Mouse (Mus musculus): ENCODE results near the gene Vrk3.
"Not testable (repeated sequence)": the region's sequence is repeated elsewhere in the genome, so short reads cannot be mapped to it uniquely, and the experiment has no call there.

Vrk3 gene

DNA sequence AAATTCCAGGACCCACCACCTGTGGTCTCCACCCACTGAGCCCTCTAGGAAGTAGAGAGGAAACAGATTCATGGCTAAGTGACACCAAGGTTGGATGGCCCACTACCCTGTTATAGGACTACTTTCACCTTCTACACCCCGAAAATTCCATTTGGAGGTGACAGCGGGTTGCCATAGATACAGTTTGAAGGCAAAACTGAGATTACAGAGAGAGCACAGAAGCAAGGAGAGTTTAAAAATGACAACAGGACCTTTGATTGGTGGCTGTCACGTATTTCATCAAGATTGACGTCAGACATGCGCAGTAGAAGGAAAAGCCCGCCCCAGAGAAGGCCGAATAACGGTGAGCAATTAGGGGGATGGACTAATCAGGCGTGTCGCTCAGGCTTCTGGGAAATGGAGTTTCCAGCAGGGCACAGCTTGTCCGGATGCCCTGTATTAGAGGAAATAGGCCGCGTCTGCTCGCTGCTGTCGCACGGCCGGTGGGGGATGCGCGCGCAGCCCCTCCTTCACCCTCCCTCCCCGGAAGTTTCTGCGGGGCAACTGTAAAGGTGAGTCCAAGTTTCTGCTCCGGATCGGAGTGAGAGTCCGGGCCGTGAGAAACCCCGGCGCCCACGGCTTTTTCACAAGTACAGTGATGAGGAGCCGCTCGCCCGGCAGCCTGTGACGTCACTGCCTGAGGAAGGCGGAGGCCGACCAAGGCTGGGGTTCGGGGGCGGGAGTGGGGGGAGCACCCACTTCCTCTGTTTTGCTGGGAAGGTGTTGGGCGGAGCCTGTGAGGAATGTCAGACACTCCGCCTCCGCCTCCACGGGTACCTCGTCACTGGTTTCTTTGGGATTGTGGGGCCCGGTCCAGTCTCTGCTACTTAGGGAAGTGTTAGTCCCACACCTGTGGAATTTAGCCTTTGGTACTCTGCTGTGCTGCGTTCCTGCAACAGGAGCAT, at the start of gene Vrk3:
TSS of gene Vrk3 (plus strand) at position 313 of the 944 bp plus-strand sequence.
- in situ Hi-C loops (cut with MboI; ENCODE audit: unreplicated experiment in 2 of 2), result no loop called here

DNA sequence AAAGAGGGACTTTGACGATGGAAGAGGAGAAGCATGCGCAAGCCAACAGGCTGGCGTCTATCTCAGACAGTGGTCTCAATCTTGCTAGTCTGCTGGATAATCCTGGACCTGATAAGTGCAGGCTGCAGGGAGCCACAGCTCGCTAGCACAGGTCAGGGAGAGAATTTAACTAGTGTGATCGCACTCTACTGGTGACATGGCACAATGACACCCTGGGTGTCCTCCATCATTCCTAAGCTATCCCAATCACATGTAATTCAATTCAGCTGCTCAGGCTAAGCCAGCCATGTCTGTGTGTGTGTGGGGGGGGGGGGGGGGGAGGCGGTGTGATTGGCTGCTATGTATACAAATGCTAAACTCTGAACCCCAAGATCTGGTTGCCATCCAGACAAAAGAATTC, 46.3 kb upstream of the Vrk3 start:
- in situ Hi-C loops (cut with MboI; ENCODE audit: unreplicated experiment in 2 of 2), result loop anchor here in 1 of 2 experiments (5.0 kb wide), 1 partner anchor 50 kb away; no protein-coding TSS in a partner anchor

DNA sequence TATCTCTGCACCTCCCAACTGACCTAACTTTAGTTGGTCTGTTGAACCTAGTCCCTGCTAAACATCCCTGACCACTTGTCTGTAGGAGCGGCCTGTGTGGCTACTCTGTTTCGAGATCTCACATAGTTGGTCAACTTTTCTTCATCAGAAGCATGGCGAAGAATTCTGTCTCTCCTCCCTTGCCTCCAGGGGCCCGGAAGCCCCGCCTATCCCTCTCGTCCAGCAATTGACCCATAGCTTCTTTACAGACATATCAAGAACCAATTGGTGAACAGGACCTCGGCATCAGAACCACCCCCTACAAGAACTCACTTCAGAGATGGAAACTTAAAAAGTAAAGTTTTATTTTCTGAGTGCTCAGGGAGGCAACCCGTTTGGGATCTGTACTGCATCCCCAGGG, 45.2 kb upstream of the Vrk3 start:
- in situ Hi-C loops (cut with MboI; ENCODE audit: unreplicated experiment in 2 of 2), result loop anchor here in 1 of 2 experiments (5.0 kb wide), 1 partner anchor 51 kb away; no protein-coding TSS in a partner anchor

DNA sequence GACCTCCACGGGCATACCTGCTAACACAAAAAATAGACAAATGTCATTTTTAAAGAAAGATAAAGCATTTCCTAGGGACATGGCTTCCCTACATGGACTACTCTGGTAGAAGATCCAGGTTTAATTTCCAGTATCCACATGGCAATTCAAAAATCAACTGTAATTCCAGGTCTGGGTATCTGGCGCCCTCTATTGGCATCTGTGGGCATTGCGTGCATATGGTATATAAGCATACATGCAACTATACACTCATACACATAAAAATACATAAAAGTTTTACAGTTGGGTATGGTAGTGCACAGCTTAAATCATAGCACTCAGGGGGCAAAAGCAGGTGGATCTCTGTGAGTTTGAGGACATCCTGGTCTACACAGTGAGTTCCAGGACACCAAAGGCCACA, 43.9 kb upstream of the Vrk3 start:
- in situ Hi-C loops (cut with MboI; ENCODE audit: unreplicated experiment in 2 of 2), result loop anchor here in 1 of 2 experiments (5.0 kb wide), 1 partner anchor 52 kb away; no protein-coding TSS in a partner anchor

DNA sequence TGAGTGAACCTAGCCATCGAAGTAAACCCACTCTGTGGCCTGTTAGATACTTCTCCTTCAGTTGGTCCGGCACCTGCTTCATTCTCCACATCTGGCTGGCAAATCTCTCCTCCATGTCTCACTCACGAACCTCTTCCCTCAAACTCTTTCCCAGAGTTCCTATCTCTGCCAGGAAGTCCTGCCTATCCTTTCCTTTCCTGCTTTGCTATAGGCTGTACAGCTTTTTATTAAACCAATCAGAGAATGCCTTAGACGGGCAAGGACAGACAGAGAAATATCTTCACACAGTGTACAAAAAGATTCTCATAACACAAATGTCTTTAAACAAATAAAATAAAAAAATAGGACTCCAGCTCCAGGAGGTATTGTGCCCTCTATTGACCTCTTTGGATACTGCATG, 43.1 kb upstream of the Vrk3 start:
- in situ Hi-C loops (cut with MboI; ENCODE audit: unreplicated experiment in 2 of 2), result no loop called here

DNA sequence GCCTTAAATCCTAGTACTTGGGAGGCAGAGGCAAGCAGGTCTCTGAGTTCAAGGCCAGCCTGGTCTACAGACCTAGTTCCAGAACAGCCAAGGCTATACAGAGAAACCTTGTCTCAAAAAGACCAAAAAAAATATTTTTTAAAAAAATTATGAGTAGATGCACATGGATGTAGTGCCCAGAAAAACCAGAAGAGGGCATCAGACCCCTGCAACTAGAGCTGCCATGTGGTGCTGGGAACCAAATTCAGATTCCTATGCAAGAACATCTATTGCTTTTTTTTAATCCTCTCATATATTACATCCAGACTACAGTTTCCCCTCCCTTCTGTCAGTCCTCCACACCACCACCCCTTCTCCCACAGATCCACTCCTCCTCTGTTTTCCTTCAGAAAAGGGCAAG, 41.9 kb upstream of the Vrk3 start:
- in situ Hi-C loops (cut with MboI; ENCODE audit: unreplicated experiment in 2 of 2), result no loop called here

DNA sequence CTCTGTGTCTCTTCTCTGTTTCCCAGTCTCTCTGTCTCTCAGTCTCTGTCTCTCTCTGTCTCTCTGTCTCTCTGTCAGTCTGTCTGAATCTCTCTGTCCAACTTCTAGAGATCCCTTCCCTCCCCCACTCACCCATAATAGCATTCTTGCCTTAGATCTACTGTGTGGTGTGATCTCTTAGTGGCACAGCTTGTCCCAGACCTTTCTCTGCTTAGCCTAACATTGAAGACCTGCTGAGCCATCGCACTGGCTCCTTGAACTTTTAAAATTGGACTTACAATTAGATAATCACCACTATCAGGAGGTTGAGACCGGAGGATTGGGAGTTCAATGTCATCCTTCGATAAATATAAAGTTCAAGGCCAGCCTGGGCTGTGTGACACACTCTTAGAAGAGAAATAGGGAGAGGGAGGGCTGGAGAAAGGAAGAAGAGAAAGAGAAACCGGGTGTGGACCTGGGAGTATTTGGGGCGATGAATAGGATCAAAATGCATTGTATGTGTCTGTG, 41.0 kb upstream of the Vrk3 start:
- in situ Hi-C loops (cut with MboI; ENCODE audit: unreplicated experiment in 2 of 2), result no loop called here

DNA sequence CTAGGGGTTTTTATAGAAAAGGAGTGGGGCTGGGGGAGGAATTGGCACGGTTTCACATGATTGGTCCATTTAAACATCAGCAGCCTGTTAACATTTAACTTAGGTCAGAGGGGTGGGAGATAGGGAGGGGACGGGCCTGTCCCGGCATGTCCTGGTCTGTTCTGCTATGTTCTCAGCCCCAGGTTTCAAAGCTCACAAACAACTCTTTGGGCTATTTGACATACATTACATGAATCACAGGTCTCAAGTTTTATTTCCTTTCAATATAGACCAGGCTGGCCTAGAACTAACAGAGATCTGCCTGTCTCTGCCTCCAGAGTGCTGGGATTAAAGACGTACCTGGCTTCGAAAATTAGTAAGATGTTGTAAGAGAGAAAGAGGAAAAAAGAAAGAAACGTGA, 40.1 kb upstream of the Vrk3 start:
- in situ Hi-C loops (cut with MboI; ENCODE audit: unreplicated experiment in 2 of 2), result not testable (repeated sequence)

DNA sequence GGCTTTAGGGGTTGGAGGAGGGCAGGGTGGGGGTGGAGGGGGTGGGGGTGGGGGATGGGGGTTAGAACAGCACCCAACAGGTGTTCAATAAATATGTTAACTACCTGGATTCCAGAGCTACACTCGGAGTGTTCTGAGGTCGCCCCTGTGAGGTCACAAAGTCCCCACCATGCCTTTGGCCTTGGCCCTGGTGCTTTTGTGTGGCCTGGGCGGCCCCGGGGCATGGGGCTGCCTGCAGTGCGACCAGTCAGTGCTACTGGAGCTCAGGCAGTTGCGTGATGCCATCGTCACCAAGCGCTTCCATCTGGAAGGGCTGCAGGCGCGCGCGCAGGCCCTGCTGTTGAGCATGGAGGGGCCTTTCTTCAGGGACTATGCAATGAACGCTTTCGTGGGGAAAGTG, 39.6 kb upstream of the Vrk3 start, which contains the start of gene Izumo2:
TSS of gene Izumo2 (plus strand) at position 169 of the 400 bp plus-strand sequence.
- in situ Hi-C loops (cut with MboI; ENCODE audit: unreplicated experiment in 2 of 2), result no loop called here

DNA sequence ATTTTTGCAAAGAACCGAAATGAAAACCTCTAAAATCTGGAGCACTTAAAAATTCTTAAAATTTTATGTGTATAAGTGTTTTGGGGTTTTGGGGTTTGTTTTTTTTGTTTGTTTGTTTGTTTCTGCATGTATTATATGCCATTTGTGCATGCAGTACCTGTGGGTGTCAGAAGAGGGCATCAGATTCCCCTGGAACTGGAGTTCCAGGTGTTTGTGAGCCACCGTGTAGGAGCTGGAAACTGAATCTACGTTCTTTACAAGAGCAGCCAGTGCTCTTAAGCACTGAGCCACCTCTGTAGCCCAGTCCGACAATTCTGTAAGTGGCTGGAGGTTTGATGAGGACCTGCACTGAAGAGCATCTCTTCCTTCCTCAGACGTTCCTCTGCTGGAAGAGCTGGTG, 38.3 kb upstream of the Vrk3 start:
- in situ Hi-C loops (cut with MboI; ENCODE audit: unreplicated experiment in 2 of 2), result no loop called here

DNA sequence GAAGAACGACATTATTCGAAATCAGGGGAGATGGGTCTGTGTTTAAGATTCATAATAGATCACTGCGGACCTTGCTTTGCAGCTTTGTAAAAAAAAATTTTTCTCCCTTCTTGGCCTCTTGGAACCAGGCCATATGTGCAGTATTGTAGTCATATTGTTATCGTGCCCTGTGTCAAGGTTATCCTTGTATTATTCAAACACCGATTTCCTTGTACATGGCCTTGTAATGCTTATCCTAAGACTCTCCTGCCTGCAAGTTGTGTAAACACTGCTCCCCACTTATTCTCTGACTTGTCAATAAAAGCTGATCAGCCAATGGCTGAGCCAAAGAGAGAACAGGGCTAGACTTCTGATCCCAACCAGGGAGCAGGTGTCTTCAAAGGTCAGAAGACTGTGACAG, 26.2 kb upstream of the Vrk3 start:
- in situ Hi-C loops (cut with MboI; ENCODE audit: unreplicated experiment in 2 of 2), result loop anchor here (5.0 kb wide), 2 partner anchors 105 to 235 kb away; no protein-coding TSS in a partner anchor

DNA sequence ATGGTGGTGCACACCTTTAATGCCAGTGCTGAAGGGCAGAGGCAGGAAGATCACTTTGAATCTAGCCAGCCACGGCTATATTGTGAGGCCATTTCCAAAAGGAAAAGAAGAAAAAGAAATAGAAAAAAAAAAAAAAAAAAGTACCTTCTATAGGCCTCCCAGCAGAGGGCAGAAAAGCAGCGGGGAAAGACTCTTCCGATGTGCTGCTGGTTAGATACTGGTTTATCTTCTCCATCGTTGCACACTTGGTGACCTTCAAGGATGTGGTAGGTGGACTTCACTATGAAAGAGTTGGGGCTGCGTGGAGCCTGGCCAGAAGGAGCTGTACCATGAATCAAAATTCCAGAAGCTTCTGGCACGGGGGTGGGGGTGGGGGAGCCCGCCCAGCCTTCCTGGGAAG, 23.9 kb upstream of the Vrk3 start:
- in situ Hi-C loops (cut with MboI; ENCODE audit: unreplicated experiment in 2 of 2), result loop anchor here (5.0 kb wide), 2 partner anchors 103 to 233 kb away; no protein-coding TSS in a partner anchor

DNA sequence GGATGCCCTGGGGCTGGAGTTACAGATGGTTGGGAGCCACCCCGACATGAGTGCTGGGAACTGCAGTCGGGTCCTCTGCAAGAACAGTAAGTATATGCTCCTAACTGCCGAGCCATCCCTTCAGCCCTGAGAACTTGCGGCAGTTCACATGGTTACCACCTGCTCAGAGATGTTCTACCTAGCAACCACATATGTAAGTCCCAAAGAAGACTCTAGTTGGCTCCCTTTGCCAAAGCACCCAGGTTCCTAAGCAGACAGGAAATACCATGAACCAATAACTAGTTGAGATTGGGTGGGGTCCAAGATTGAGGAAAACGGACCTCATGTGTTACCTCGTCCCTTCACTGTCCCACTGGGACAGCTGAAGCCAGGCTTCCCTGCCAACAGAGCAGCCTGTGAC, 21.9 kb upstream of the Vrk3 start:
- in situ Hi-C loops (cut with MboI; ENCODE audit: unreplicated experiment in 2 of 2), result no loop called here

DNA sequence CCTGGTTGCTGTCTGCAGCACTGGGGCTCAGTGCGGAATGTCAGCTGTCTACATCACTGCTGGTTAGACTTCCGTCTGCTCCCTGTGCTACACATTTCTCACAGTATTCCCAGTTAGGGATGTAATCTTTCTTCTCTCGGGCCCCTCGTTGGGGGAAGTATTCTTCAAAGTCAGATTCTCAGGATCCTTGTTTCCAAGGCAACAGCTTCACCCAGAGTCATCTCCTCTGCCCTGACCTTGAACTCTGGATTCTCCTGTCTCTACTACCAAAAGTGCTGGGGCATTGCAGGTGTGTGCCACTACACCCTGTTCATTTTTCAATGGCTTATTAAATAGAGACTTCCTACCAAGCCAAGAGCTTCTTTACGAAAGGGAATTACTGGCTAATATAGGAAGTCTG, 21.1 kb upstream of the Vrk3 start:
- in situ Hi-C loops (cut with MboI; ENCODE audit: unreplicated experiment in 2 of 2), result no loop called here

DNA sequence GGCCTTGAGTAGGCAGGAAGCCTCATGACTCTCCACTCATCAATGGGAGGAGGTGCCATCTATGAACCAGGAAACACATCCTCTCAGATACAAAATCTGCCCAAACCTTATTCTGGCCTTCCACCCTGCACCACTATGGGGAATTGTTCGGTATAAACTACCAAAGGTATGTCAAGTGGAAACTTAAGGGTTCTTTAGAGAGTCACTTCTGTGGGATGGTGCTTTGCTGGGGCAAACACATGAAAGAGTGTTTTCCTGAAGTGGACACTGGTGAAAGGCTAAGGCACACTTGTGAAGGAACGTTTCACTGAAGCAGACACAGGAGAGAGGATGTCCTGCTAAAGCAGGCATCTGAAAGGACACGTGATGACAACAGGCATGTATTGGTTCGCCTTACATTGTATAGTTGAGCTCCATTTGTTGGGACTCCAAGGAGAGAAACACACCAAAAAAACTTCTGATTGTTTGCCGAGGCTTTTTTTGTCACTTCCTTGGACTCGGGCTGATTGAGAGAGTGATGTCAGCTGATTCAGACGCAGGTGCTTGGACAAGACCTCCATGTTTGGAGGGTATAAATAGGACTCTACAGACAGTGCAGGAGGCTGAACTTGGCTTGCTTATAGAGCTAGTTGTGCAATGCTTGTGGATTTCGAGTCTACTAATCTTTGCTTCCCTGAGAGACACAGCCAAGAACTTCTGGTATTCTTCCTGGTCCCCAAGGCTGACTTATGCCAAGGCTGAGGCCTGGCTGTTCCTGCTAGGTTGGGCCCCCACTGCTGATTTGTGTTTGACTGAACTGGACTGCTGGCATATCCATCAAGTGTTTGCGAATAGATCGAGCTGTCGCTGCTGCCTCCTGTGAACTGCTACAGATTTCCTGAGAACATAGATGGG, 19.9 kb upstream of the Vrk3 start:
- in situ Hi-C loops (cut with MboI; ENCODE audit: unreplicated experiment in 2 of 2), result no loop called here

DNA sequence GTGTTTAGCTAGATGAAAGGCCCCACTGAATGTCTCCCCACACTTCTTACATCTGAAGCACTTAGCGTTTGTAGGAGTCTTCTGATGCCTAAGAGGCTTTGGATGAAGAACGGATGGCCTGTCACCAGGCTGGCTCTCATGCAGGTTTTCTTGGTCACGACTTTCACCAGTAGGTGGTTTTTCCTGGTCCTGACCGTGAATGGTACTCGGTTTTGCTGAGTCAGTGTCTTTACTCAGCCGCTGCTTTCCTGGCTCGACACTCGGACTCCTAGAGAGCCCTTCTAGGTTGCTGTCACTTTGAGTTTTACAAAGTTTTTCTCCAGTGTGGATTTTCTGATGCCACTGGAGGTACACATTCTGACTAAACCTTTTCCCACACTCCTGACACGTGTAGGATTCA, 14.5 kb upstream of the Vrk3 start:
- in situ Hi-C loops (cut with MboI; ENCODE audit: unreplicated experiment in 2 of 2), result no loop called here

DNA sequence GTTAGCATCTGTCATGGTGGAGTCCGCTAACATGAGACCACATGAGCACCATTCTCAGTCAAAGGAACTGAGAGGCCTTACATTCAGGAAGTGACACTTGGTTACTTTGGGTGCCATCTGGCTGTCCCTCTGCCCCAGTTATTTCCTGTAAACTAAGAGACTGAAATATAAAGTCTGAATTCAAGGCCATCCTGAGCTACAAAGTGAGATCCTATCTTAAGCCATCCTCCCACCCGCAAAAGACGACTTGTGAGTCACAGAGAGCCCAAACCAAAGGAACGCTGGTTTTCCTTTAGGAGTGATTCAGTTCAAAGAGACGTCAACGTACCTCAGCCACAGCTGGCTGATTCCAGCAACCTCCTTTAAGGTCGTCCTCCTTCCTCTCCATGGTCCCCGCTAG, 6.9 kb upstream of the Vrk3 start:
- in situ Hi-C loops (cut with MboI; ENCODE audit: unreplicated experiment in 2 of 2), result loop anchor here in 1 of 2 experiments (5.0 kb wide), 1 partner anchor 91 kb away; no protein-coding TSS in a partner anchor

DNA sequence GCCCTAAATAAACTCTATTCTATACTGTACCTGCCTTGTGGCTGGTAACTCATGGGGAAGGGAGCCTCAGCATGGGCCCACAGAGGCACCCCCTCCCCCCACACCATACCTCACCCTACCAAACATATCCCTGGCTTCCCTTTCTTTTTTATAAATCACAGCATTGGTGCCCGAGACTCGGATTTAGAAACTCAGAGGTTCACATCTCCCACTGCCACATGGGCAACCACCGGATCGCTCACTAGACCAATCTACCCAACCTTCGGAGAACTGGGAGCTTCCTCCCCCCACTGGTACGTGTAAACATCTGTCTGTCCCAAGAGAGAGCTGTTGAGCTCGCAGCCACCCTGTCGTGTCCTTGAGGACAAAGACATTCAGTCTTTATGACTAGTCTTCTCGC, 3.9 kb upstream of the Vrk3 start:
- in situ Hi-C loops (cut with MboI; ENCODE audit: unreplicated experiment in 2 of 2), result loop anchor here in 1 of 2 experiments (5.0 kb wide), 1 partner anchor 88 kb away; no protein-coding TSS in a partner anchor

DNA sequence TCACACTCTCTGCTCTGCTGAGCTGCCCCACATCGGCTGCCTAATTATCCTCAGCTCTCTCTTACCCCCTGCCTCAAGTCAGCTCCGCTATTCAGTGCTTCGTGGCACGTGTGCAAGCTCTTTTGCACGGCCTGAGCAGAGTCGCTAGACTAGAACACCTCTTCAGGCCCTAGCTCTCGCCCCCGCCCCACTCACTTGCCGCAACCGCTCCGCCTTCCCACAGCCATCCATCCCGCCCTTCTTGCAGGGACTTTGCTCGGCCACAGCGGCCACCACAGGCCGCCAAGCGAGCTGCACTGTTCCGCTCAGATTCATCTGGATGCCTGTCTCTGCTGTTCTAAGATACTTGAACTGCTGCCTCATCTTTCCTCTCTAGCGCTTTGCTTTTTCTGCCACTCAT, 3.1 kb upstream of the Vrk3 start:
- in situ Hi-C loops (cut with MboI; ENCODE audit: unreplicated experiment in 2 of 2), result no loop called here

DNA sequence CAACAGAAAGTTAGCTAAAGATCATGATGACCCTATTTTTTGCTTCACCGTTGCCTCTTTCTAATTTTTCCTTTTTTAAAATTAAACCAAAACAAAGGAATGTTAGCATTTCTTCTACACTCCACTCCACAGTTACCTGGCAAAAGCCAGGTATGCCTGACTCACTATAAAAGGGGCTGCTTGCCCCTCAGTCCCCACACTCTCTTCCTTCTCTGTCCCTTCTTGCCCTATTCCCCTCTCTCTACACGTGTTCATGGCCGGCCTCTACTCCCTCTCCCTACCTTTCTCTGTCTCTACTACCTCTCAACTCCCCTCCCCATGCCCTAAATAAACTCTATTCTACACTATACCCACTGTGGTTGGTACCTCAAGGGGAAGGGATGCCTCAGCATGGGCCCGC, 1.1 kb upstream of the Vrk3 start:
- in situ Hi-C loops (cut with MboI; ENCODE audit: unreplicated experiment in 2 of 2), result no loop called here

DNA sequence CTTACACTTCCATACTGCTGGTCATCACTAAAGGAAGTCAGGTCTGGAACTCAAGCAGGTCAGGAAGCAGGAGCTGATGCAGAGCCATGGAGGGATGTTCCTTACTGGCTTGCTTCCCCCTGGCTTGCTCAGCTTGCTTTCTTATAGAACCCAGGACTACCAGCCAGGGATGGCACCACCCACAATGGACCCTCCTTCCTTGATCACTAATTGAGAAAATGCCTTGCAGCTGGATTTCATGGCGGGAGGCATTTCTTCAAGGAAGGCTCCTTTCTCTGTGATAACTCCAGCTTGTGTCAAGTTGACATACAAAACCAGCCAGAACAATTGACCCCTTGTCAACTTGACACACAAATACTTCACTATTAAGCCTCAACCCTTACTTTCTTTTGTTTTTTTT, 2.7 kb downstream of the Vrk3 start, which contains the start of gene Zfp473:
TSS of gene Zfp473 (minus strand) at position 101 of the 400 bp plus-strand sequence.
- in situ Hi-C loops (cut with MboI; ENCODE audit: unreplicated experiment in 2 of 2), result not testable (repeated sequence)
